Mouse (Mus musculus) urinary bladder, adult 2 months (tissue): ENCODE results near the gene Auts2. TPM values are rescaled to one million over a fixed set of nuclear protein-coding genes. Genes with fewer than 3 reads are reported as not detected.

Source experiments
- DNase-seq: peaks from one replicate; pipeline ENCODE4 v3.0.0; 2022; ENCODE audit warnings: low spot score
- polyA plus RNA-seq: library from polyadenylated mRNA; depleted of rRNA; stranded (reverse); fragments of >200 nt; gene quantifications from 2 replicates; pipeline ENCODE4 v1.2.3, GENCODE M21; 2012

The Auts2 gene
- polyA plus RNA-seq, 1 experiment = 15.1 TPM

DNA sequence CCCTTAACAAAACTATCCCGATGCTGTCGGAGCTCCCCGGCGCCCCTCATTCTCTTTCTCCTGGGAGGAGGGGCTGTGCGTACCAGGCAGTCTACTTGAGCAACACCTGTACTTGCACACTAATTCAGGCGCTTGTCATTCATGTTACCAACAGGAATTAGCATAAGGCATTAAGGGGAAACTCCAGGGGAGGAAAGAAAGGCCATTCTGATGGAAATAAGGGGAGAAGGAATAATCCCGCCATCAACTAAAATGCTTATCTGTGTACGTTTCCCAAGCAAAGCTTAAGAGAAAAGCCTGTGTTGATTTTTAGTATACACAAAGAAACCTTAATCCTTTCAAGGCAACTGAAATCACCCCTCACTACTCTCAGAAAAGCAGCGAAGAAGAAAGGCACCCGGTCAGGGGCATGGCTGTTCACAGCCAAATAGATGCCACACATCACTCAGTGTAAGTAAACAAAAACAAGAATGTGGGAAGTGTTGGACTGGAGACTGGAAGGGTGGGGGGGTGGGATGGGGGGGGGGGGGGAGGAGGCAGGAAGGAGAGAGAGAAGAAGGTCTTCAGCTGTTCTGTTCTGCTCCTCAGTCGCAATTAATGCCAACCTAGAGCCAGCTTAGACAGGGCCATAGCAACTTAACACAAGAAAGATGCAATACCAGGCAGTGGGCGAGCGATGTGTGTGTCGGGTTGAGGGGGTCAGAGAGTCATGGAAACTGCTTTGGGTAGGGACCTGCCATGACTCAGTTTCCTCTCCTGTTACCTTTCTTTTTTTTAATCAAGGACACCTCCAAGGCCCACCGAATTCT, 1011.2 kb downstream of the Auts2 start:
- DNase-seq = no peak

DNA sequence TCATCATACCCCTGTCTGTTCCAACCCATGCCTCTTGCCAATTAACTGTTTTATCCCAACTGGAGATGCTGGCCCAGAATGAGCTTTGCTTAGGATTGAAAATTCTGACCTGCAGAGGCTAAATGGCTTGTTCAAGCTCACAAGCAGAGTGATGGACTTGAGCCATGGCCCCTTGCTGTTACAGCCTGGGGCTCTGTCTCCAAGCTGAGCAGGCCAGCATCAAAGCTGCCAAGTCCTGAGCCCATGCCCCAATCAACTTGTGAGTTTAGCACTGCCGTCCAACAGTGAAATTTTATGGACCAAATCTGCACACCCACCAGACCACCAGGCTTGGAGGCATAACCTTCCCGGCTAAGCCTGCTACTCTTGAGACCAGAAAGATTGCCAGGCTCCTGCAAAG, 1012.3 kb downstream of the Auts2 start:
- DNase-seq = no peak

DNA sequence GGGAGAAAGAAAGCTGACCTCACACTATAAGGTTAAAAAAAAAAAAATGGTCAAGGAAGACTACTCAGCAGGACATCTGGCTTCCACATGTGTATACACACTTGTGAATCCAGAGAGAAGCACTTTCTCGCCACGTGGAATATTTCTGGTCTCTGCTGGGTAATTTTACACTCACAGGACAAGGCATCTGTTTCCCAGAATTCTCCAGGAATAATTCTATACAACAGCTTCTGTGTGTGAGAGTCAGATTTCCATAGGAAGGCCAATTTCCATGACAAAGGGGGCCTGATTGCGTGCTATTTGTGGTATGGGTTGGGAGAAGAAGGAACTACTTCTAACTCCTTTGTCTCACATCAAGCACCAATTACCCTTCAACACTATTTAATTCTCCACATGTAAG, 1016.5 kb downstream of the Auts2 start:
- no peak for DNase-seq

DNA sequence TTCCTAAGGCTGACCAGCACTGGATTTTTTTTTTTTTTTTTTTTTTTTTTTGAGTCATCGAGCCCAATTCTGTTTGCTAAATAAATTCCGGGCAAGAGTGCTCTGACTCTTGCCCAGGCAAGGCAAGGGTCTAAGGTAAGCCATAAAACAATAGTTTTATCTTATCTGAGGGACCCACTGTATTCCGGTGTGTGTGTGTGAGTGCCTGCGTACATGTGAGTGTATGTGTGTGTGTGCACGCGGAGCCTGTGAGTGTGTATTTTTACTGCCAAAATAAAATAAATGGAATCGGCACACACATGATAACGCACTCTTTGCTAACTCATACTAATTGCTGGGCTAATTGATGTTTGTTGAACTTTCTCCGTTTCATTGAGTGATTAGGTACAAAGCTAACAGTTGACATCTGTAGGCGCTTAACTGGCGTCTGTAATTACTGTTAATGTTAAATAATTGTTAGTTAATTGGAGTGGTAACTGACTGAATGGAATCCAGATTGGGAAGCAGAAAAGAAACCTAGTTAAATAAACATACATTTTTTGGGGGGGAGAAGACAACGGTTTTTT, 1018.2 kb downstream of the Auts2 start:
- DNase-seq = no peak

DNA sequence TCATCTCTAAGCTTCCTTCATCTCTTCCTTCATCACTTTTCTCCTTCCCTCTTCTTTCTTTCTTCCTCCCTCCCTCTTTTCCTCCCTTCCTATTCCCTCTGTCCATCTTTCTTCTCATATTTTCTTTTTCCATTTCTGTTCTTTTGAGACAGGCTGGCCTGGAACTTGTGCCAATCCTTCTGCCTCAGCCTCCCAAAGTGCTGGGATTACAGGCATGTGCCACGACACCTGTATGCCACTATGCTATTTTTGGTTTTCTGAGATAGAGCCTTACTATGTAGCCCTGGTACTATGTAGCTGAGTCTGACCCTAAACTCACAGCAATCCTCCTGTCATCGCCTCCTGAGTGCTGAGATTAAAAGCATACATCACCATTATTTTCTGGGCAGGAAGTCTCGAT, 1023.6 kb downstream of the Auts2 start:
- no peak for DNase-seq

DNA sequence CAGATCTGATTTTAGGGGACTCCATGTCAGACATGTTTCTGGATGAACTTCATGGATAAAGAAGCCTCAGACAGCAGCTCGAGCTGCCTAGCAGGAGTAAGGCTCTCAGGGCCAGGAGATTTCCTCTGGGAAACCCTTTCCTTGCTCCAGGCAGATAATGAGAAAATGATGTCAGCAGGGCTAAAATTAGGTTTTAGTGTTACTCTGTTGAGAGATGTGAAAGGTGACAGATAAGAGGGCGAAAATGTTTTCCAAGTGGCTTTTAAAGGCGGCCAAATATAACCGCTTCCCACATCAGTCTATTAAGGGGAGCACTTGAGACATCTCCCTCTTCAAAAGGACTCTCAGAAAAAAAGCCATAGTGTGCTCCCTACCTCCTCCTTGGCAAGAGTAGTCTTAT, 1025.5 kb downstream of the Auts2 start:
- DNase-seq = no peak

DNA sequence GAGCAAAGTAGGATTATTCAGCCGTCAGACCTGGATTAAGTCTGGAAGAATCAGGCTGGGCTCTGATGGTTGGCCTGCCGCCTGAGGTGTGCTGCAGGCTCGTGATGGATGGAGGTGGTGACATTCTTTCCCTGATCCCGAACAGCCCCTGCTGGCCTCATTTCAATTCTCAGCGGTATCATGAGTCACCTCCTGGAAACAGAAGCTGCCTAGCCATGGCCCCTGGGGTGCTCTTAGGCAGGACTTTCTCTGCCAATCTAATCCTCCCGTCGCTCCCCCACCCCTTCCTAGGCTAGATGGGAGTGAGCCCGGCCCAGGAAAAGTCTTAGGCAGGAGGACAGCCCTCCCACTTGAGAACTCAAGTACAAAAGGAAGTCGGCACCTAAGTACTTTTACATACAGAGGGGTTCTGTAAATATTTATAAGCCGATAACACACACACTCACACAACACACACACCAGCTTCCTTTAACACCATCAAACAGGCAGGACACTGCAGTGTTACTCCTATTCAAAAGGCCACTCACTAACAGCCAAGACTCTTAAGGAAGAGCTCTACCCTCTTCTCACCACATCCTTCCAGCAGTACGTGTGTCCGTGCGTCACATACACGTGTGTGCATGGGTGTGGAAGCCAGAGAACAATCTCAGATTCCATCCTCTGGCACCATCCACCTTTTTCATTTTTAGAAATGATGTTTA, 1027.3 kb downstream of the Auts2 start:
- DNase-seq = peak; percentile 32

DNA sequence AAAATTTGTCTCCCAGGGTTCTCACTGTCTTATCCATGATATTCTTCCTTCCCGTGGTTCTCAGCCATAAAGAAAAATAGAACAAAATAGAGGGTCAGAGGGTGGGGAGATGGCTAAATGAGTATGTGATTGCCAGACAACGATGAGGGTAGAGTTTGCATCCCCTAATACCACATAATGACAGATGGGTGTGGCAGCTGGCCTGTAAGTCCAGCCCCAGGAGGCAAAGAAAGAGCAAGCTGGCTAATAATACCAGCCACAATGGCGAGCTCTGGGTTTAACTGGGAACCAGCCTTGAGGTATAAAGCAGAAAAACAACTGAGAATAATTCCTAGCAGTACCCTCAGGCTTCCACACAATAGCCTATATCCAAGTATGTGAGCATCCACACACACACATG, 1029.4 kb downstream of the Auts2 start:
- DNase-seq = no peak

DNA sequence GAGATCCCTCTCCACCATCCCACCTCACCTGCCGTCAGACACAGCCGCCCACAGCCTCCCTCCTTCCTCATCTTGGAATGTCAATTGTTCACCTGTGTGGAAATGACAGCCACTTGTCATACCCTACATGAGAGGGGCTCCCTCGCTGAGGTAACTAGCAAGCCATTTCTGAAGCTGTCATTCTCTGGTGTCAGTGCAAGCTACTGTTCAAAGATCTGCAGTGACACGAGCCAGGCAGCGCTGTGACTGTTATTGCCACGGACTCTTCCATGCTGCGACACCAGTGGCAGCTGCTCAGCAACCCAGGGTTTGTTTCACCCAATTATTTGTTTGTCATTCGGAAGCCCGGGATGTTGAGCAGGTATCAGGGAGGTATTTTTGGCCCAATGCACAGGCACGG, 1030.5 kb downstream of the Auts2 start:
- DNase-seq = no peak

DNA sequence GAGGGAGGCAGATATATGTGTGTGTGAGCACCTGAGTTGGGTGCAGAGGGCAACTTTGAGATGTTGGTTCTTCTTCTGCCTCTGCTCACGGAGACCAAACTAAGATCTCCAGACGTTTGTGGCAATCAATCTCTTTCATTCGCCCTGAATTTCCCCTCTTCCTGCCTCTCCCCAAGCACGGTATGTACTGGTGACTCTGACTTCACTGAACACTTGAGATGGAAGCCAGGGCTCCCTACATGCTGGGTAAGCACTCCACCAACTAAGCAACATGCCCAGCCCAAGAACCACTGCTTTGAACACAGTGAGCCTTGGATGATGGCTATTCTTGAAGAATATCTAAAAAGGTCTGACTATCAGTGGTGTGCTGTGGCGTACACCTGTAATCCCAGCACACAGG, 1032.5 kb downstream of the Auts2 start:
- no peak for DNase-seq

DNA sequence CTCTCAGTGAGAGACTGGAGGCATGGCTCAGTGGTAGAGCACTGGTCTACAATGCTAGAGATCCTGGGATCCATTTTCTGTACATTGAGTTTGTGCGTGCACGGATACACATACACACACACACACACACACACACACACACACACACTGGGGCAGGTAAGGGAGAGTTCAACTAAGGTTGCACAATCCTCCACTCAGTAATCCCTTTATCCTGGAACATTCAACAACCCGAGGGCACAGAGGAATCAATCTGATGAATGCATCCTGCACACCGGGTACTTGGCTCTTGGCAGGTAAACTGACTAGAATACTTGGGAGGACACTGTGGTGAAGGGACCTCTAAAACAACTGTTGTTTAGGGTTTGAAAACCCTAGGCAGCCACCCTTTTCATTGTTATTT, 1033.8 kb downstream of the Auts2 start:
- no peak for DNase-seq

DNA sequence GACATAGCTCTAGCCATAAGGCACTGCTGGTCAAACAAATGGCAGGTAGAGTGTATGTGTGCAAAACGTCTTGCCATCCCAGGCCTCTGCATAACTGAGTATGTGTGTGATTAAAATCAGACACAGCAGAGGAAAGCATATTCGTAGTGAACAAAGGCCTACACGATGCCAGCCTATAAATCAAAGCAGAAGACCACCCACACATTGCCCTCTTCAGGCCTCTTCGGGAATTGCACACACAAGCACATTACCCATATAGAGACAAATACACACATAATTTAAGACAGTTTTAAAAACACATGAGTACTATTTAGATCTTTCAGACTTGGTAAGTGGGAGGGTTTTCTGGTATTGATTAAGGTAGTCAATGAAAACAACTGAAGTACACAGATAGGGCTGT, 1044.3 kb downstream of the Auts2 start:
- no peak for DNase-seq

DNA sequence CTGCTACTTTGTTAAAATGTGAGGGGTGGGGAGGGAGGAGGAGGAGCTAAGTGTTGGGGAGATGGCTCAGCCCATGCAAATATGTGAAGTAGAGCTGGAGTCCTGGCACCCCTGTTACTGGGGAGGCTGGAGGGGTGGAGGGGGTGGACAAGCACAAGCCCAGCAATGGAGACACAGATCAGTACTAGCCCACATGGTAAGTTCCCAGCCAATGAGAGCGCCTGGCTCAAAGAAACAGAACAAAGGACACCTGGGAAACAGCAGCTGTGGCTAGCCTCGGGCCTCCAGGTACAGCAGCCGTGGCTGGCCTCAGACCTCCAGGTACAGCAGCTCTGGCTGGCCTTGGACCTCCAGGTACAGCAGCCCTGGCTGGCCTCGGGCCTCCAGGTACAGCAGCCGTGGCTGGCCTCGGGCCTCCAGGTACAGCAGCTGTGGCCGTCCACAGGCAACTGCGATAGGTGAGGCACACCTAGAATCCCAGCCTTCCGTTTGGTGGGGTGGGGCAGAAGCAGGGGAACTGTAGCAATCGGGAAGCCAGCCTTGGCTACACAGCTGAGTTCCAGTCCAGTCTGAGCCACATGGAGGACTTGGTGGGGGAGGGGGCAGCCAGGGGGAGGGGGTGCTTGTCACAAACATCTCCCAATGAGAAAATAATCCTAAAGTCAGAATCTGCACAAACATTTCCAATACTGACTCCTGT, 1046.5 kb downstream of the Auts2 start:
- DNase-seq = no peak

DNA sequence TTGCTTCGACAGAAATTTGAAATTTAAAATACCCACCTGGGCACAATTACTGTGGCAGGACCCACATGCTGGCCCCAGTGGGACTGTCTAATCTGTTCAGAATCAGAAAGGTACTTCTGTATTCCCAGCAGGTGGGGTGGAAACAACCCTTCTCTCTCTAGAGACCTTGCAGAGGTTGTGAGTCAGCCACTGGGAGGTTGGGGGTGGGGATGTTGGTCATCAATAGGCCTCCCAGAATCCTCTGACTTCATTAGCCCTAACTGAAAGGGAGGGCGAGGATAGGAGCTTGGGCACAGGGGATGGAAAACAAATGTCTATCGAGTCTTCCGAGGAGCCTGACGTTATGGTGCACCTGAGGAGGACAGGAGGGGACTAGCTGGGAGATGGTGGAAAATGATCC, 1048.6 kb downstream of the Auts2 start:
- DNase-seq = no peak

DNA sequence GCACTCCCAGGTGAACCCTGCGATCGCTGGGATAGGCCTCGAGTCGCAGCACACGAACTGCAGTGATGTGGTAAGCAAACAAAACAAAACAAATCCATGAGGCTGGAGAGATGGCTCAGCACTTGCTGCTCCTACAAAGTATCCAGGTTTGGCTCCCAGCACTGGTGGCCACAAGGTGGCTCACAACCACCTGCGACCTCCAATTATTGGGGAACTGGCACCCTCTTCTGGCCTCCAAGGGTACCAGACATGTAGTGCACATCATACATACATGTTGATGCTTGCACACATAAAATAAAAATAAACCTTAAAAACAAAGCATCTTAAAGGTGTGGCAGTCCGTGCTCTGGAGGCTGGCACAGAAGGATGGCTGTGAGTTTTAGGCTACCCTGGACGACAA, 1050.6 kb downstream of the Auts2 start:
- DNase-seq = no peak

DNA sequence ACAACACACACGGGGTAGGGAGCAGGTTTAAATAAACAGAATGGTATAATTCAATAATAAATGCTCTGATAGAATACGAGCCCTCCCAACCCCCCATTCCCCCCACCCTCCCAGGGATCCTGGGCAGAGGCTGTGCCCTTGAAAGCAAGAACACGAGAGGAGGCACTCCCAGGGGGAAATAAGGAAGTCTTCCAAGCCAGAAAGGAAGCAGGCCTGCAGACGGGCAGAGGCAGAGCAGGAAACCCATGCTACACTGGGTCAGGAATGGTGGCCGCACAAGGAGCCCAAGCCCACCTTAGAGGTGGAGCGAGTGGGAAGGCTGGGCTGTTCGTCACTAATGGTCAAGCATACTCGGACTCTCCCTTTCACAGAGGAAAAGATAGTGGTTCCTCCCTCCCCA, 1051.3 kb downstream of the Auts2 start:
- DNase-seq = no peak

DNA sequence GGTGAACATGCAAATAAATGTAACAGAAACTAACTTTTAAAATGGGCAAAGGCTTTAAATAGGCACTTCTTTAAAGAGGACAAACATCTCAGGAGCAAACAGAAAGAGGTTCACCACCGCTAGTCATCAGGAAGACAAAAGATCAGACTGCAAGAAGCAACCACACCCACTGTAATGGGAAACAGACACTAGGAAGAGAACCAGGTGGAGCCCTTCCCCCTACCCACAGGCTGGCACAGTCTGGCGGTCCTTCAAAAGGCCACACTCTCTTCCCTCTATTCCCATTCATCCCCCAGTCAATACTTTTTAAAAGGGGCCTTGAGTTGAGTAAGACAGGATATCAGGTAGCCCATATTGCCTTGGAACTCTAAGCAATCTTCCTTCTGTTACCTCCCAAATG, 1052.3 kb downstream of the Auts2 start:
- no peak for DNase-seq

DNA sequence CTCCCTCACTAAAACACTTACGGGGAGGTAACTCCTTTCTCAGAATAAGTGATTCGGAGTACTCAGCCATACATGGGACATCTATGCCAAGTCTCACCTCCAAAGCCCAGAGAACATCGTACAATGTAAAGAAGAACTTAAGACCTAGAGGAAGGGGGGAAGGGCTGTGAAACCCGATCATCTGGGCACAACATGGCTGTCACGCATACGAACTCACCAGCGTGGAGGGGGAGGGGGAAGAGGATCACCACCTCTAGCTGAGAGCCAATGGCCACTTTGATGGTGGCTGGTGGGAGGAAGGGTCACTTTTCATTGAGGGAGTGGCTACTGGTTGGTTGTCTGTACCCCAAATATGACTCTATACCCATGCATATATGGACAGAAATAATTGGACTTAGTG, 1053.3 kb downstream of the Auts2 start:
- no peak for DNase-seq

DNA sequence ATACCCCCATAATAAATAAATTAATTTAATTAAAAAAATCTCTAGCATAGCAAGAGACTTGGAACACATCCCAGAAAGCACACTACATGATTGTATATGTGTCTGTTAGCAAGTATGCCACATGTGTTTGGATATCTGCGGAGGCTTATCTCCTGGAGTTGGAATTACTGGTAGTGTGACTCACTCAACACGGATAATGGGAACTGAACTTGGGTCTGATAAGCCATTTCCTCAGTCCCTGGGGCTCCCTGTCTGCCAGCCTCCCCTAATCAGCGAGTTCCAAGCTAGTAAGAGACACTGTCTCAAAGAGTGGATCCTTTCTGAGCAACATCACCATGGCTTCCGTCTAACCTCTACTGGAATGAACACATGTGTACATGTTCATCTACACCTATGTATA, 1056.6 kb downstream of the Auts2 start:
- no peak for DNase-seq

DNA sequence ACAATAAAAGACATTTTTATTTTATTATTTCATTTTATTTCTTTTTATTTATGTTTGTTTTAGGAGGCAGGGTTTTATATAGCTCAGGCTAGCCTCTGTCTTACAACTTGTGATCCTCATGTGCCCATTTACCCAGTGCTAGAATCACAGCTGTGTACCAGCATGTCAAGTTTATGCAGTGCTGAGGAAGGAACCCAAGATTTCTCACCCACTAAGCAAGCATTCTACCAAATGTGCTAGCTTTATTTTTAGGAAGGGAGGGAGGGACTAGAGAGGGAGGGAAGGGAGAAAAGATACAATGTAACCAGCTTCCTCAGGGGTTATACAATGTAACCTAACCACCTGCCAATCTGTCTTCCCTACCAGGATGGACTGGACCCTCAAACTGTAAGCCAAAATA, 1067.9 kb downstream of the Auts2 start:
- DNase-seq = no peak

DNA sequence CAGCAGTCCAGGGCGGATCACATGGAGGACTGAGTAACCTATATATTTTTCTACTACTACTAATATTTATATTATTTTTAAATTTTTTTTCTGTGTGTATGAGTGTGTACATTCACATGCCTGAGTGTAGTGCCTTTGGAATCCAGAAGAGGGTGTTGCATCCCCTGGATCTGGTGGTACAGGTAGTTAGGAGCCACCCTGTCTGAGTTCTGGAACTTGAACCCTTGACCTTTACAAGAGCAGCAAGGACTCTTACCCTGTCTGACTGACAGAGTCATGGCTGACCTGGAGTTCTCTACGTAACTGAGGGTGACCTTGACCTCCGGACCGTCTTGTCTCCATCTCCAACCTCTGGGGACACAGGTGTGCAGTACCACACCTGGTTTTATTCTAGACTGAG, 1074.5 kb downstream of the Auts2 start:
- DNase-seq = no peak

DNA sequence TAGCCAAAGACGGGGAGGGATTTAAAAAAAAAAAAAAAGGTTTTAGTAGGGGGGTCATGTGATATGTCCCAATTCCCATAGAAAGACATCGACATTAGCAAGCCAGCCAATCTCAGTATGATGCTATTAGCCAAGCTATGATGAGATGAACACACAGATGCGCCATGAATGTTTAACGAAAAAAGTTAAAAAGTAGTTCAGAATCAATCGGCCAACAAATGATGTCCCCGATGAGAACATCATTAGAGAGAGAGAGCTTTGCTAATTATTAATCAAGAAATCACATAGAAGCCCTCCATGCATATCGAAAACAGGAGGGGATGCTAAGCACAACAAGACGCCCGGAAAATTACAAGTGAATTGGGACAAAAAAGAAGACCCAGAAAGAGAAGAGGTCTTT, 1077.0 kb downstream of the Auts2 start:
- no peak for DNase-seq

DNA sequence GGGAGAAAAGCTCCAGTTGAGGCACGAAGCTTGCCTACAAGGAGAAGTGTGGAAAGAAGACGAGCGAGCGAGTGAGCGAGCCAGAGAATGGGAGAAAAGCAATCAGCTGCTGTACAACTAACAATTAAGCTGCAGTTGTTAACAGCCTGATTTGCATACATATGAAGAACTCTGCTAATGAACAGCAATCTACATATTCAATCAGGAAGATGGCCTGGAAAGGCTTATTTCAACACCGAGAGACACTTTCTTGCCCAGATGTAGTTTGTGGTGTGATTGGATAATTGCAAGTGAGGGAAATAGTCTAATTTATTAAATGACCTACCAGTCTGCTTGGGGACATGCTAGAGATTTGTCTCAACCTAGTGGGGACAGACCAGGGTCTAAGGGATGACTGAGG, 1079.7 kb downstream of the Auts2 start:
- DNase-seq = no peak
